Mouse (Mus musculus): Measurements from ENCODE around the gene Tut4.

The Tut4 gene

DNA sequence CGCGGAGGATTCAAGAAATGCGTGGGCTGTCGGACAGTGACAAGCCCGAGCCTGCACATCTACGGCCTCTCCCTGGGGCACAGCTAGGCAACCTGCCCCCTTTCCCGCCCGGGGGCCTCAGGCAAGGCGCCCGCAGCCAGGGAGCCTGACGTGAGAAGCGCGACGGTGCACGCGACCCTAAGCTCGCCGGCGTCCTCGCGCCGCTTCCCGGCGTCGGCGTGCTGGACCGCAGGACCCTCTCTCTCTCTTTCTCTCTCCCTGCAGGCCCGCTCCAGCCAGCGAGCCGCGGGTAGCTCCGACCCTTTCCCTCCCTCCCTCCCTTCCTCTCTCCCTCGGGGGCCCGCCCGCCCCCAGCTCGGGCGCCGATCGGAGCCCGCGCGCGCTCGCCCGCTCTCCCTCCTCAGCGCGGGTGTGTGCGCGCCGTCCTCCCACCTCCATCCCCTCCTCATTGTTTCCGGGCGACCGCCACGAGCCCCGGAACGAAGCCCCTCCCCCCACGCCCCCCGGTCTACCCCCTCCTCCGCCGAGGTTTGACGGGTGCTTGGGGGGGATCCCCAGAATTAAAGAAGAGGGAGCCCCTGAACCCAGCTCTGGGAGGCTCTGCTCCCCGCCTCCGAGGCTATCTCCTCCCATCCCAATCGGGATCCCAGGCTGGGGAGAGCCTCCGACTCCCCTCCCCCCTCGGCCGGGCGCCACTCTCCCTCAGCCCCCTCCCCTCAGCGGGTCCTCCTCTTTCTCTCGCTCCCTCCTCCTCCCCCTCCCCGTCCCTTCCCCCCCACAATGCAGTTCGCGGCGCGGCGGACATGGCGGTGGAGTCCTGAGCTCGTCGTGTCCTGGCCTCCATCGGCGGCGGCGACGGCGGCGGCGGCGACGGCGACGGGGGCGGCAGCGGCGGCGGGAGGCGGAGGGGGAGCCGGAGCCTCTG, at the start of gene Tut4:
TSS of gene Tut4 (plus strand) at position 196 of the 925 bp plus-strand sequence.
- peak; percentile 85 for DNase-seq (ENCODE audit: low read depth, low spot score)

DNA sequence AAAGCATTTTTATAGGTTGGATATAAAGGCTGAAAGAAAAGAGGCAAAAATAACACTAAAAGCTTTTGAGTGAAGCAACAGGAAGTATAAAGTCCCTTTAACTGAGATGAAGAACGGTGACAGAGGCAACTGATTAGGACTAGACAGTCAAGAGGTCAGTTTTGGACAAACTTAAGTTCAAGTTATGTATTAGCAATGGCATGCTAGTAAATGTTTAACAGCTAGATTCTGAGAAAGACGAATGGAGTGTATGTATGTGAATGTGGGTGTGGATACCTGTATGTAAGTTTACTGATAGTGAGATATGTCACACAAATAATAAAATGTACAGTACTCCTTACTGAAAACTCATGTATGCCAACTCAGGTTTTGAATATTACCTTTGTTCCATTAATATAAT, 34.6 kb upstream of the Tut4 start:
- no peak for DNase-seq (ENCODE audit: low read depth, low spot score)

DNA sequence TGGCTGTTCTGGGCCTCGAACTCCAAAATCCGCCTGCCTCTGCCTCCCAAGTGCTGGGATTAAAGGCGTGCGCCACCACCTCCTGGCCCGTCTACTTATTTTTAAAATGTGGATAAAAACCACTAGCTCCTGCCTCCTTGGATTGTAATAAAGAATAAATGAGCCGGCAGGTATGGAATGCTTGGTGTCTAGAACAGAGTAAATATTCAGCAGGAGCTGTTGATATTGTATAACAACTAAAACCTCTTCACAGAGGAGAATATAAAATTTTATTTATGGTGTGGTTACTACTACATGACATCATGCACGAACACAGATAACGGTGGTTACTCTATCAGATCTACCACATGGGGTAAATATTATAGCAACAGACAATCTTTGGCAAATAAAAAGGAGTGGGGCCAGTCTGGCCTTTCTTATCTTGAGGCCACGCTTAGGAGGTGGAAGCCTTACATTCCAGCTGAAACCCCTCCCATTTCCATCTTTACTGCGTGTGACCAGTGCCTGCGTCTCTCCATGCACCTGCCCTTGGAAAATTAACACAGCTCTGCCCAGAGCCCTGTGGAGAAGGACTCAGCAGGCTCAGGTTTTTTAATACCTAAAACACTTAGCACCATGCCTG, 31.4 kb upstream of the Tut4 start:
- no peak for DNase-seq (ENCODE audit: low read depth, low spot score)

DNA sequence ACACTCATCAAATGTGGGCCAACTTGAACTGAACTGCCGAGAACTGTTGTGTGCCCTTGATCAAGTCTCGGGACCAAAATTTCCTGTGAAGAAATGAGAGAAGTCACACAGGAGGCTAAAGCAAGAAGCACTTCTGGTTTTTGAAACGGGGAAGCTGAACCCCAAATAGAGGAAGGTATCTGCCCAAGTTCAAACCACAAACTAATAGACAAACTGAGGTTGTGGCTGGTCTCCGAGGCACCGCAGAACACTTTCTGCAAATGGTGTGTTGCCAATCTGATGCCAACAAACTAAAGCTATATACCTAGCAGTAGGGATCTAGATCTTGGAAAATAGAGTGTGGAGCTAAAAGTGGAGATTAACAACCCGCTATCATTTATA, 30.9 kb upstream of the Tut4 start:
- no peak for DNase-seq (ENCODE audit: low read depth, low spot score)

DNA sequence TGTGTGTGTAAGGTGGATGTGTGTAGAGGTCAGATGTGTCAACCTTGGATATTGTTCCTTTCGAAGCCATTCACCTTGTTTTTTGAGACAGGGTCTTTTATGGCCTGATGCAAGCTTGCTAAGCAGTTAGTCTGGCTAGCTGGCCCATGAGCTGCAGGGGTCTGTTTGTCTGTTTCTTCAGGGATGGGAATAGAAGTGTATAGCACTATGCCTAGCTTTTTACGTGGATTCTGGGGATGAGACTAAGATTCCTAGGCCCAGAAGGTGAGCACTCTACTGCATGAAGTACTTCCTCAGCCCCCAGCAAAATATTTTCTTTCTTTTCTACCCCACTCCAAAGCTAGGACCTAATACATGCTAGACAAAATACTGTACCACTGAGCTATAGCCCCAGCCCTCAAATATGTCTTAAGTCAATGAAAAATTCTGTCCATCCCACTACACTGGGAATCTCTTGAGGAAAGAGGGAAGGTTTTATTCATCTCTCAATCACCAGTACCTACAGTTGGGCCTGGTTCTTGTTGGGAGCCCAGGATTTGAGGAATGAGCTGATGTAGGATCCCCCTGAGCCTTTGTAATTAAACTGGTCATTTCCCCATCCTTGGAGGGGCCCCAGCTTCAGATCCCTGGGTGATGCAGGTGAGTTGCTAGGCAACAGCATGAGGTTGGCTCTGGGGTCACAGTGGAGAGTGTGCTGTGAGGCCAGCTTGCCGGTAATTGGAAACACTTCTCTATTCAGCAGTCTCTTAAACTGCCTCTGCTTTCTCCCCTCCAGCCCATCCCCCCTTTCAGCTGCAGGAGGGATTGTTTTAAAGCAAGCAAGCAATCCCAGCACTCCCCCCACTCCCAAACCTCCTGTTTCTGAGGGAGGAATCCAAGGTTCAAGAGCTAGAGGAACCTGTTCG, 28.3 kb upstream of the Tut4 start:
- DNase-seq (ENCODE audit: low read depth, low spot score): no peak

DNA sequence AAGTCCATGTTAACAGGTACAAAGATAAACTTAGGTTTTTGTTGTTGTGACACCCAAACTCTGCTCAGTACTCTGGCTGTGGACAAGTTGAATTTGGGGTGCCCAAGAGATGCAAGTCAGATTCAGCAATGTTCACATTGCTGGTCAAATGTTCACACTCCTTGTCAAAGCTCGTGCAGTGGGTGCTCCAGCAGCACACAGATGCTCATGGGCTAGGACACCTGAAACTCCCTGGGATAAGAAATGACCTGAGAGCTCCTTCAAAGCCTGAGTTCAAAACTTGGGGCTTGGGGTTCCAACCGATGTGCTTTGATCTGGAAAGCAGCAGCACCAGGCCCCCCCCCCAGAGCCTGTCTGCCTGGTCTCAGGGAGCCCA, 27.7 kb upstream of the Tut4 start:
- no peak for DNase-seq (ENCODE audit: low read depth, low spot score)

DNA sequence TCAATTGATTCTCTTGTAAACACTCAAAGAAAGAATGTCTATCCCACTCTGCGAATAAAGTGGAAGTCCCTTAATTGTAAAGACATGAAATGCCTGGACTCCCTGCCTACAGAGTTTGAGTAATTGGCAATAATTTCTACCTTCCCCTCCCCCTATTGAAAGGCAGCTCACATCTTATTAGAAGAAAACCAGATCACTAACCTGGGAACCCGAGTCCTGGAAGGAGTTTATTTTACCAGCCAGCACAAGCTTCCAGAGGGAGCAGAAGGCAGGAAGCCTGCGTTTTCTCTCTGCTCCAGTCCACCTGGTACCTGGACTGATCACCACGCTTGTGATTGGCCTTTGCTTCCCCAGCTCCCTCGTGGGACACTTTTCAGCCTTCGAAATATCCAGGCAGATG, 25.9 kb upstream of the Tut4 start:
- peak; percentile 32 for DNase-seq (ENCODE audit: low read depth, low spot score)

DNA sequence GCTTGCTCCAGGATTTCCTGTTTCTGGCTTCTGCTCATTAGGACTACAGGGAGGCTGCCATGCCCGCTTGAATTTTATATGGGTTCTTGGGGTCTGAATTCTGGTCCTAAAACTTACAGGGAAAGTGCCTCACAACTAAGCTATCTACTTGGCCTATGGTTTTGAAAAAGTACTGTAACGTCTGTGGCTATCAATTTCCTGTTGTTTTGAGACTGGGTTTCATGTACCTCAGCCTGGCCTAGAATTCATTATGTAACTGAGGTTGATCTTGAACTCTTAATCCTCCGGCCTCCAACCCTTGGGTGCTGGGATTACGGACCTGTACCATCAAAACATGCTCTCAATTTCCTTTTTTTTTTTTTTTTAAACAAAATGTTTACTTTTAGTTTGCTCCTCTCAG, 25.0 kb upstream of the Tut4 start:
- DNase-seq (ENCODE audit: low read depth, low spot score): no peak

DNA sequence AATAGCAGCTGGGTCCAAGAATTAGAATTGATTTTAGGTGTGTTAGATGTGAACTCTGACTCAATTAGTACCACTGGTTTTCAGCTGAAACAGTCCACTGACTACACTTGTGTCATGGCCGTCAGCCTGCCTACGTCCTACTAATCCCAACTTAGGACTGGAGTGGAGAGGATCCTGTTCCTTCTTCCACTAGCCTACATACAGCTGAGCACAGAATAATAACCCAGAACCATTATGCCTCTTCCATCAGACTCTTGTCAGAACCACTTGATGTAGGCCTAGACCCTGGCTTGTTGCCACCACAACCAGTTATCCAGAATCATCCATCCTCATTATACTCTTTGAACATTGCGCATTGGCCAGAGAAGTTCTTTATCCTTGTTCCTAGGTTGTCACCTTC, 24.4 kb upstream of the Tut4 start:
- DNase-seq (ENCODE audit: low read depth, low spot score): no peak

DNA sequence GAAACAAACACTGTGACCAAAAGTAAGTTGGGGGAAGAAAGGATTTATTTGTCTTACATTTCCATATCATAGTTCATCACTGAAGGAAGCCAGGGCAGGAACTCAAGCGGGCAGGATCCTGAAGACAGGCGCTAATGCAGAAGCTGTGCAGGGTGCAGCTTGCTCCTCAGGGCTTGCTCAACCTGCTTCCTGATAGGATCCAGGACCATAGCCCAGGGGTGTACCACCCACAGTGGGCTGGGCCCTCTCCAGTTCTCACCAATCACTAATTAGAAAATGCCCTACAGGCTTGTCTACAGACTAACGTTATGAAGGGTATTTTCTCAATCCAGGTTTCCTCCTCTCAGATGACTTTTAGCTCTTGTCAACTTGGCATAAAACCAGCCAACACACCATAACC, 23.6 kb upstream of the Tut4 start:
- DNase-seq (ENCODE audit: low read depth, low spot score): no peak

DNA sequence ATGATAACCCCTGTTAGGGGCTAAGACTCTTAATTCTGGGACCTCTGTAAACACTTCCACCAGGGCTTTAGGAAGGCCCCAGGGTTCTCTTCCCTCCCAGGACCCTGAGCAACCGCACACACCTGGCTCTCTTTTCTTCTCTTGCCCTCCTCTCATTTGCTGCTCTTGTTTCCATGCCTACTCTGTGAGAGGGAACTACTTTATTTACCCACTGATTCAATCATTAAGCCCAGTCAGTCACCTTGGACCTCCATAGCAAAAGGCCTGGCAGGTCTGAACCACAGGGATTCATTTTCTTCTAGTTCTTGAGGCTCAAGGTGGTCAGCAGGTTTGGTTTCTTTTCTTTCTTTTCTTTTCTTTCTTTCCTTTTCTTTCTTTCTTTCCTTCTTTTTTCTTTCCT, 23.0 kb upstream of the Tut4 start:
- no peak for DNase-seq (ENCODE audit: low read depth, low spot score)

DNA sequence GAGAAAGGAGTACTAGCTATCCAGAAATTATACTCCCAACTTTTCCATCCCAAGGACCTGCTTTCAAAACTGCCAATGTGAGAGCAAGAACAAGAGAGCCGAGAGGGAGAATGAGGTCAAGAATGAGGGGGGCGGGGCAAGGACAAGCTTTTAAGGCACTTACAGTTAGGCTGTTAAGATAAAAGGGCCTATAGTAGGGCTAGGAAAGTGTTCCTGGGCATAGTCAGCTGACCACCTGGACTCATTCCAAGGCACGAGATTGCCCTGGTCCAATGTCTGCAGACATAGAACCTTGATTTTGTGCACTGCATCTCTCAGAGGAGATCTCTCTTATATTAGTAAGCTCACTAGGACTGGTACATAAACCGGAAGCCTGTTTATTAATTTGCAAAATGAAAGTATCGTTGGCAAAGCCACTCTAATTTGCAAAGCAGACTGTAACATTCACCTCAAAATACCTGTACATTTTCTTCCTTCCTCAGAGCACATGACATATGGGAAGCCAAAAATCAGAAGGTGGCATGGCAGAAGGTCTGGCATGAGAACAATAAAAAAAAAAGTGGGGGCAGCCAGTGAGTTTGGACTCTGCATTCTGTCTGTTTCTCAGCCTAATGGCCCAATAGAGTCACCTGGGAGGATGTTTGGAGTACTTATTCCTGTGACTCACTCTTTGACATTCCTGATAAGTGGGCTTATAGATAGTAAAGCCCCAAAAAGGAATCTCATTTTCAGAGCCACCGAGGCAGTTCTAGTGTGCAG, 21.0 kb upstream of the Tut4 start:
- no peak for DNase-seq (ENCODE audit: low read depth, low spot score)

DNA sequence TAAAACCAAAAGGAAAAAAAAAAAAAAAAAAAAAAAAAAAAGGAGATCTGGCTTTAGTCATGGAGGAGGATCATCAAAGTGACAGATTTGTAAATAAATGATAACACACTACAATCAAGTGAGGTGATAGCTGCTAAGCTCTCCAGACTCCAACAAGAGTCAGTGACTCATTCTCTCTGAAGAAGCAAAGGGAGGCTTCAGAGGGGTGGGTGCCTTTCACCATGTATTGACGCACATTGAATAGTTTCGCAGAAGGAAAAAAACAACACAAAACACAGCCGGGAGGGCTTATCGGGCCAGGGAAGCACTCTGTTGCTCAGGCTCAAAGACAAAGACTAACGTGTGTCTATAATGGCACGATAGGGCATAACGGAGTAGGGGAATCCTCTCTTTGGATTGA, 11.1 kb upstream of the Tut4 start:
- DNase-seq (ENCODE audit: low read depth, low spot score): no peak

DNA sequence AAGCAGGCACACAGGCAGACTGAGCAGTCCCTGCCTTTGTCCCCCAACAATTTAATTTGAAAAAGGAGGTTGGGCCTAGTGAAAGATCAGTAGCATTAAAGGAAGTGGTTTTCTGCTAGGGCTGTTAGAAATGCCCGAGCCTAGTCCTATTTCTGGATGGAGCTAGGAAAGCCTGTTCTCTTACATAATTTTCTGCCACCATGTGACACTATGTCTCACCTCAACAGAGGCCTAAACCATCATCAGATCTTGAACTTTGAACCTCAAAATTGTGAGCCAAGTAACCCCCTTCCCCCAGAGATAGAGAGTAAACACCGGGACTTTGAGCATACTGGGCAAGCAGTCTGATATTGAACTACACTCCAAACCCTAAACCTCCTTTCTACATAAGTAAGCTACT, 3.2 kb upstream of the Tut4 start:
- DNase-seq (ENCODE audit: low read depth, low spot score): no peak

DNA sequence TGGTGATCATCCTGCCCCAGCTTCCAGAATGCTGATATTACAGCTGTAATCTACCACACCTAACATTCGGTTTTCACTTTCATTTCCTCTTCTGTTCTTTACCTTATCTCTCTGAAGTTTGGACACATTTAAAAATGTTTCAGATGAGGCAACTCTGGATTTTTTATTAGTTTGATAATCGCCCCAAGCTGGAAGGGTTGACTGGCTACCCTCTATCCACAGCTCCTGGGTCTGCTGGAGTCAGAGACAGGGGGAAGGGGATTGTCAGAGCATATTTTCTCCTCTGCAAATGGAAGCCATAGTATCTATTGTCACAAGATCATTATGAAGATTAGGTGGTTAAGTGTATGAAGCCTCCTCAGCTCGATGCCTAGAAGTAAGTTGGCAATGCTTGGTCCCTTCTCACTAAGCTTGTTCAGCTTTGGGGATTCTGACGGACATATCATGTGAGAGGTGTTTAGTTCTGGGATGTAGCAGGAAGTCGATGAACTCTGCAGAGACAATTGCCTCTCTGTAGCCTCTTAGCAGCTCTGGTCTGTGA, 955 bp upstream of the Tut4 start:
- no peak for DNase-seq (ENCODE audit: low read depth, low spot score)

DNA sequence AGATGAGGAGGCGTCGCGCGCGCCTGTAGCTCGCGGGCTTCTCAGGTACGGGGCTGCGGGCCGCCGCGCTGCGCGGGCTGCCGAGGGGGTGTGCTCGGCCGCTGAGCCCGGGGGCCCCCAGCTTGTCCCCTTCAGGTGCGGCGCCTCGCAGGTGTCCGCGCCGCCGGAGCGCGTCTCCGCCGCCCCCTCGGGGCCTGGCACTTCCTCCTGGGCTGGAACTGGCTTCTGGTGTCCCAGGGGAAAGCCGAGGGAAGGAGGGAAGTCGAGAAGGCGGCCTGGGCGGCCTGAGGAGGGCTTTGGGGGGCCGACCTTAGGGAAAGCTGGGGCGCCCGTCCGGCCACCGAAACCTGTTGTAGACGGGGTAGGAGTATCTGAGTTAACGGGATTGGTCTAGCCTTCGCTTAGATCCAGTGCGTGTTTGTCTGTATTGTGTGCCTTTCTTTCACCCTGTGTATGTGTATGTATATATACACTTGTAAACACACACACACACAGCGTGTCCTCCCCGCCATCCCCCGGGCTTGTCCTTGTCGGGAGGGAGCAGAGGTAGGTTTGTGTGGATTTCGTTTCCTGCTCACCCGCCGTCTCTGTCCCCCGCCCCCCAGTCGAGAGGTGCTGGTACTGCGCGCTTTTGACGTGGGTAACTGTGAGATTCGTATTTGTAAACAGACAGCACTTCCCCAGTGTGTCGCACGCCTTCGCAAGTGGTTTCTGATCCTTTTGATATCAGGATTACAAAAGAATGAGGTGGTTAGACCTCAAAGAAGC, 1.1 kb downstream of the Tut4 start:
- peak; percentile 36 for DNase-seq (ENCODE audit: low read depth, low spot score)

DNA sequence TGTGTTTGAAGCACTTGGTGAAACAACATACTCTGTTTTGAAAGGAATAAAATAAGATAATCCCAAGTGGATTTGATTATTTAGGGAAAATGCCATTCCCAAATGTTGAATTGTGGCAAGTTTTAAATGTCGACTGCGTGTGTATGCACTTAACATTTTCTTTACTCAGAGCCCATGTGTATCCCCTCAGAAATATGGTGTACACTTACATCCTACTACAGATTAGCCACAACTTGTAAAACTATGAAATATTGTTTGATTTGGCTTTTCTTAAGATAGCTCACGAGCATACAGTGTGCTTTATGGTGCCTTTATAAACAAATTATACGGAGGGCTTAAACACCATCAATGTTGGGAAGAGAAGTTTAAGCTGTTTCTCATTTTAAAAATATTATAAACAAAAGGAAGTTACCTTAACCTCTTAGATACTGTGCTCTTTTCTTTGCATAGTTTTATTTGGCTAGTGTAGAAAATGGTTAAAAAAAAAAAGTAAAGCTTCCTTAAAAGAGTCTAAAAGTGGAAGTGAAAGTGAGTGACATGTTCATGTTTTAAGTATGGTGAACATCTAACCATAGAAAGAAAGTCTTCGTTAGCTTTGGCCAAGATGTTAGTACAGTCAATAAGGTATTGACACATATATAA, 2.2 kb downstream of the Tut4 start:
- no peak for DNase-seq (ENCODE audit: low read depth, low spot score)

DNA sequence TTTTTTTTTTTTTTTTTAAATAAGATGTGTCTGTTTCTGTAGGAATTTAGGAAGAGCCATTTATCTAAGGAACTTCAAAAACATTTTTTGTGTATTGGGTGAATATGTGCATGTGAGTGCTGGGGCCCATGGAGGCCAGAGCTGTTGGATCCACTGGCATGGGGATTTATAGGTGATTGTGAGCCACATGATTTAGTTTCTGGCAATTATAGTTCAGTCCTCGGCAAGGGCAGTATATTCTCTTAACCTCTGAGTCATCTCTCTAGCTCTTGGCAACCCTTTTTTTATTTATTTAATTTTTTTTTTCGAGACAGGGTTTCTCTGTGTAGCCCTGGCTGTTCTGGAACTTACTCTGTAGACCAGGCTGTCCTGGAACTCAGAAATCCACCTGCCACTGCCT, 14.4 kb downstream of the Tut4 start:
- DNase-seq (ENCODE audit: low read depth, low spot score): no peak

DNA sequence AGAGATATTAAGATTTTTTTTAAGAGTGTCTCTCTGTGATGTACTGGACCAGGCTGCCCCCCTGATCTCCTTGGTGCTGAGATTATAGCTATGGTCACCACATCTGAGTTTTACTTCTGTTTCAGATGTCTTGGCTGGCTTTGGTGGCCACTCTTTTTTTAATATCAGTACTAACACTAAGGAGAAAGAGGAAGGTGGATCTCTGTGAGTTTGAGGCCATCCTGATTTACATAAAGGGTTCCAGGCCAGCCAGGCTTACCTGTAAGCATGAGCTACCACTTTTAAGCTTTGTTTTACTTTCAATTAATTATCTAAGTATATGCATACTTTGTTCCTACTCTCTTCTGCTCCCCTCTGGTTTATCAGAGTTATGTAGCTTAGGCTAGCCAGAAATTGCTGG, 23.6 kb downstream of the Tut4 start:
- no peak for DNase-seq (ENCODE audit: low read depth, low spot score)

DNA sequence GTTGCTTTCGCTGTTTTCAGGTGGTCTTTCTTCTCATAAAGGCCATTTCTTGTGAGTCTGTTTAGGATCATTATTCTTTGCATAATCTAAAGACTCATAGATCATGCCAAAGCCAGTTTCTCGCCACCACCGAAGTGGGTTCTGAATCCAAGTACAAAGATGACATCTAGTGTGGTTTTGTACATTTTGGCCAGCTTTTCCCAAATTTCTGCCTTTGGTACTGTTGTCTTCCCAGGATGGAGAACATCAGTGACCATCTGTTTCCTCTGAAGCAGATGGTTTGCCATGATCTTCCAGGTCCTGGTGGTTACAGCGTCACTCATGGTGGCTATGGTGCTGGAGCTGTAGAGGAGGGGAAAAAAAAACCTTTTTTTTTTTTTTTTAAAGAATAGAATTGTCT, 25.0 kb downstream of the Tut4 start:
- DNase-seq (ENCODE audit: low read depth, low spot score): no peak
